In the genomic region with DNA sequence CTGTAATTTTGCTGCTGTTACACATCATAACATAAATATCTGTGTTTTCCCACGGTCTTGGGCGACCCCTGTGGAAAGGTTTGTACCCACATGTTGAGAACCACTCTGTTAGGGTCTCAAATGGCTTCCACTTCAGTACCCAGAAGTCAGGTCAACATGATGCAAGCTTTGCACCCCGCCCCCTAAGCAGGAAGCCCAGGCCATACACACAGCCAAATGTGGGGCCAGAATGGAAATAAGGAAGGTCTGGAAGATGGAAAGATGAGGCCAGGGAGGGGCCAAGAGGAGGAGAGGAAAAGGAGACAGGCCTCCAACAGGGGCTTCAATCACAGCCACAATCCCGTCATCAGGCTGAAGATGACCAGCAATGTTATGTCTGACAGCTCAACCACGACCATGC, we compare ENCODE assay signal across 8 mouse cellular contexts. TPM values are rescaled to one million over a fixed set of nuclear protein-coding genes. Genes with fewer than 3 reads are reported as not detected.
A peak's percentile ranks its signal among the peaks of the same experiment; 100 is the strongest.
DNase-seq lines count a peak whose midpoint lies in the region; ATAC-seq and TF ChIP-seq lines count a peak whose summit lies in the region.

No protein-coding gene starts in this region.

- peak overlapping the region; percentile 46; the same call in 1 of the 2 replicates for H3K4me2 ChIP-seq in hindbrain, embryonic 11.5 days (replicated peaks; ENCODE audit: low read depth, low read length)
- no peak overlapping the region for H3K4me2 ChIP-seq in midbrain, embryonic 11.5 days

- no peak; the same call in 1 of the 2 replicates for ATAC-seq in hindbrain, embryonic 11.5 days (ENCODE audit: low FRiP score)
- peak; percentile 10; the same call in 1 of the 2 replicates for ATAC-seq in midbrain, embryonic 11.5 days (ENCODE audit: low FRiP score)
- ATAC-seq in megakaryocyte-erythroid progenitor cell, adult 5-6 weeks (replicated peaks; ENCODE audit: low FRiP score, low TSS enrichment, poor library complexity, severe bottlenecking): no peak

- H3K27me3 ChIP-seq in hindbrain, embryonic 11.5 days (ENCODE audit: control insufficient read depth, insufficient read depth, low read length): no peaks in the 10 kb centered on the region
- H3K27me3 ChIP-seq in midbrain, embryonic 11.5 days (ENCODE audit: control insufficient read depth, insufficient read depth, low read length): no peaks in the 10 kb centered on the region

- TF ChIP-seq CTCF in gastrocnemius, adult 2 months (IDR thresholded peaks at IDR 0.05): peak; percentile 10; the same call in 1 of the 2 replicates

- DNase-seq in gastrocnemius, adult 2 months: no peak
- no peak for DNase-seq in gastrocnemius, postnatal 10 days
- DNase-seq in hindbrain, embryonic 11.5 days (ENCODE audit: low spot score): no peak
- DNase-seq in midbrain, embryonic 11.5 days (ENCODE audit: low spot score, missing footprints): no peak
- no peak for DNase-seq in frontal cortex, postnatal 14 days (ENCODE audit: low spot score in 2 of 2)
- DNase-seq in left cerebral cortex, postnatal 4 days: no peak

- H3K4me1 ChIP-seq in brown adipose tissue, adult 24 weeks (ENCODE audit: control insufficient read depth, insufficient read depth, insufficient read length, low read length): peaks cover 39% of the 10 kb centered on the region
- peaks cover 42% of the 10 kb centered on the region for H3K4me1 ChIP-seq in hindbrain, embryonic 11.5 days (replicated peaks; ENCODE audit: control insufficient read depth, insufficient read depth, low read length)
- peaks cover 45% of the 10 kb centered on the region for H3K4me1 ChIP-seq in midbrain, embryonic 11.5 days (ENCODE audit: control insufficient read depth, insufficient read depth, low read length)

- H3K27ac ChIP-seq in gastrocnemius, adult 2 months: peak overlapping the region; percentile 93
- peak overlapping the region; percentile 87 for H3K27ac ChIP-seq in brown adipose tissue, adult 24 weeks (replicated peaks; ENCODE audit: low read depth, low read length)
- peak overlapping the region; percentile 99 for H3K27ac ChIP-seq in hindbrain, embryonic 11.5 days (ENCODE audit: low read depth, low read length)
- H3K27ac ChIP-seq in midbrain, embryonic 11.5 days (ENCODE audit: low read depth, low read length): peak overlapping the region; percentile 98

- H3K9me3 ChIP-seq in hindbrain, embryonic 11.5 days (ENCODE audit: control insufficient read depth, low read length): no peaks in the 10 kb centered on the region
- H3K9me3 ChIP-seq in midbrain, embryonic 11.5 days (ENCODE audit: control insufficient read depth, low read length): no peaks in the 10 kb centered on the region

- 63% methylated on average over 5 of the region's 5 CpGs for WGBS in hindbrain, embryonic 11.5 days
- WGBS in midbrain, embryonic 11.5 days: 54% methylated on average over 5 of the region's 5 CpGs

- intact Hi-C loops in gastrocnemius, adult 2 months (cut with DNase I): loop anchor here (2.0 kb wide), 1 partner anchor 37 kb away; the partner anchor contains the start of gene Ncor2
- intact Hi-C loops in left cerebral cortex, postnatal 4 days (cut with DNase I): no loop called here

- H3K36me3 ChIP-seq in hindbrain, embryonic 11.5 days (ENCODE audit: control insufficient read depth, insufficient read depth, low read length): no peaks in the 10 kb centered on the region
- no peaks in the 10 kb centered on the region for H3K36me3 ChIP-seq in midbrain, embryonic 11.5 days (ENCODE audit: control insufficient read depth, insufficient read depth, low read length)

- peak overlapping the region; percentile 73 for H3K4me3 ChIP-seq in gastrocnemius, adult 2 months
- no peak overlapping the region for H3K4me3 ChIP-seq in brown adipose tissue, adult 24 weeks (ENCODE audit: insufficient read depth, low read depth, low read length)
- no peak overlapping the region for H3K4me3 ChIP-seq in hindbrain, embryonic 11.5 days (ENCODE audit: low read depth, low read length)
- H3K4me3 ChIP-seq in midbrain, embryonic 11.5 days (ENCODE audit: low read depth, low read length): no peak overlapping the region

- H3K9ac ChIP-seq in hindbrain, embryonic 11.5 days (ENCODE audit: low read depth, low read length): 0 out of 2 replicates have a peak overlapping the region, but pooled peaks have one; percentile 24
- H3K9ac ChIP-seq in midbrain, embryonic 11.5 days (ENCODE audit: low read length): peak overlapping the region; percentile 62; the same call in 1 of the 2 replicates

RNA-seq across cellular contexts. Expression of gene Ncor2, which starts 37.1 kb away (rescaled TPM):
- total RNA-seq in gastrocnemius, adult 2 months (2021): 100 to 1,000 TPM; 123 to 153 TPM
- 100 to 1,000 TPM; 116 to 123 TPM for total RNA-seq in gastrocnemius, postnatal 10 days (2021)
- polyA plus RNA-seq in brown adipose tissue, adult 24 weeks (2012; ENCODE audit: insufficient read depth, insufficient read length, missing spikeins): 19.5 and 26.5 TPM in 2 replicates
- polyA plus RNA-seq in hindbrain, embryonic 11.5 days (2014; fragmentation: Nextera tagmentation; extraction: Ambion mirVana): 14.5 and 21.2 TPM in 2 replicates
- polyA plus RNA-seq in midbrain, embryonic 11.5 days (2014; fragmentation: Nextera tagmentation; extraction: Ambion mirVana): 13.4 and 14.7 TPM in 2 replicates
- total RNA-seq in megakaryocyte-erythroid progenitor cell, adult 5-6 weeks (2014; fragmentation: Nextera tagmentation): 48.7 and 54.4 TPM in 2 replicates
- 4.8 and 6.7 TPM in 2 replicates for total RNA-seq in megakaryocyte-erythroid progenitor cell, adult 5-6 weeks (2017)
- 100 to 1,000 TPM; 110 to 115 TPM for total RNA-seq in left cerebral cortex, postnatal 4 days (2021)
